Mouse (Mus musculus) macrophage (primary cell): ENCODE results near the gene Gm27021. TPM values are rescaled to one million over a fixed set of nuclear protein-coding genes. Genes with fewer than 3 reads are reported as not detected.

Source experiments
- H3K27ac ChIP-seq: fragments of 350-480 bp; formaldehyde crosslinking; 2 replicates; pipeline ENCODE4 v1.9.0; 2021
- H3K36me3 ChIP-seq: fragments of 350-480 bp; formaldehyde crosslinking; 2 replicates; pipeline ENCODE4 v1.9.0; 2021; ENCODE audit errors: inconsistent target
- H3K4me3 ChIP-seq: fragments of 350-480 bp; formaldehyde crosslinking; 2 replicates; pipeline ENCODE4 v1.9.0; 2021; ENCODE audit errors: inconsistent target
- H3K79me2 ChIP-seq: fragments of 350-480 bp; formaldehyde crosslinking; 2 replicates; pipeline ENCODE4 v1.9.0; 2021; ENCODE audit errors: inconsistent target
- WGBS: methylation state at CpG from one replicate; pipeline ENCODE4 v1.1.7; 2026; ENCODE audit warnings: inconsistent platforms; ENCODE audit not compliant: missing documents; 5-methylcytosine and 5-hydroxymethylcytosine counted together
- polyA plus RNA-seq: library from polyadenylated mRNA; stranded (reverse); fragments of 250-400 nt; gene quantifications from 3 replicates; pipeline ENCODE4 v1.2.4, GENCODE M21; 2018; ENCODE audit warnings: inconsistent platforms
- total RNA-seq, 78 experiments: library from RNA; depleted of rRNA; stranded (reverse); fragments of 250-400 nt; gene quantifications; 1 replicate in 9 of 78; 2 replicates in 24 of 78; 3 replicates in 43 of 78; 4 replicates in 2 of 78; pipeline ENCODE4 v1.2.4; 2018; ENCODE audit warnings: inconsistent platforms in 56 of 78

Gene Gm27021
- not detected for total RNA-seq (2018; cell fraction: chromatin; rRNA removed)
- total RNA-seq (2018; cell fraction: cytosol; rRNA removed), result 1 to 10 TPM in 7 of 26 experiments, under 1 TPM in 15, not detected in 4; 0.18 to 1.7 (median 0.68) TPM
- 1 to 10 TPM in 1 of 26 experiments, under 1 TPM in 1, not detected in 24; 0.89 to 1.1 TPM for total RNA-seq (2018; cell fraction: nucleus; rRNA removed)
- 0.76 to 0.96 TPM in 2 of 3 replicates, not detected in the other for polyA plus RNA-seq

- under 1% methylated on average over 92 of the region's 105 CpGs for WGBS
- peak within 1 kb of the TSS; percentile 39 for H3K27ac ChIP-seq
- peaks cover 89% of the 10 kb centered on the region for H3K79me2 ChIP-seq
- peaks cover 29% of the 10 kb centered on the region for H3K36me3 ChIP-seq
- H3K4me3 ChIP-seq, result peak within 1 kb of the TSS; percentile 74
Measured at GRCm38 (mm10) chr8:120667561-120668373, at the start of gene Gm27021, which contains the start of gene Cox4i1. Gene Gm27021, minus strand, starts transcription at chr8:120668079. Gene Cox4i1, plus strand, starts transcription at chr8:120668222.

GRCm38 (mm10) chr8:120715996-120716680, 48.3 kb upstream of the Gm27021 start:
- Histone ChIP-seq H3K27ac (peak overlapping the region; percentile 95), H3K79me2 (no peaks in the 10 kb centered on the region), H3K4me3 (no peak overlapping the region), H3K36me3 (no peaks in the 10 kb centered on the region)
- 58% methylated on average over 15 of the region's 15 CpGs for WGBS

GRCm38 (mm10) chr8:120715200-120715599, 47.3 kb upstream of the Gm27021 start:
- Histone ChIP-seq H3K4me3 (no peak overlapping the region), H3K79me2 (no peaks in the 10 kb centered on the region), H3K36me3 (no peaks in the 10 kb centered on the region), H3K27ac (peak overlapping the region; percentile 95)
- WGBS, result 18% methylated on average over 6 of the region's 6 CpGs

- Histone ChIP-seq H3K27ac (no peak overlapping the region), H3K36me3 (no peaks in the 10 kb centered on the region), H3K4me3 (no peak overlapping the region), H3K79me2 (no peaks in the 10 kb centered on the region)
- WGBS, result 33% methylated on average over 10 of the region's 10 CpGs
Measured at GRCm38 (mm10) chr8:120709176-120709575, 41.3 kb upstream of the Gm27021 start.

GRCm38 (mm10) chr8:120706193-120706592, 38.3 kb upstream of the Gm27021 start:
- no peaks in the 10 kb centered on the region for H3K79me2 ChIP-seq
- no peaks in the 10 kb centered on the region for H3K36me3 ChIP-seq
- no peak overlapping the region for H3K4me3 ChIP-seq
- H3K27ac ChIP-seq, result no peak overlapping the region
- WGBS, result 93% methylated on average over 3 of the region's 3 CpGs

GRCm38 (mm10) chr8:120705163-120705562, 37.3 kb upstream of the Gm27021 start:
- WGBS, result 89% methylated on average over 15 of the region's 15 CpGs
- Histone ChIP-seq H3K79me2 (no peaks in the 10 kb centered on the region), H3K4me3 (no peak overlapping the region), H3K27ac (no peak overlapping the region), H3K36me3 (no peaks in the 10 kb centered on the region)

GRCm38 (mm10) chr8:120704203-120704602, 36.3 kb upstream of the Gm27021 start:
- Histone ChIP-seq H3K4me3 (no peak overlapping the region), H3K36me3 (no peaks in the 10 kb centered on the region), H3K79me2 (no peaks in the 10 kb centered on the region), H3K27ac (no peak overlapping the region)
- 73% methylated on average over 9 of the region's 9 CpGs for WGBS

GRCm38 (mm10) chr8:120701758-120702465, 34.0 kb upstream of the Gm27021 start:
- no peak overlapping the region for H3K4me3 ChIP-seq
- 25% methylated on average over 19 of the region's 19 CpGs for WGBS

GRCm38 (mm10) chr8:120700053-120700452, 32.2 kb upstream of the Gm27021 start:
- Histone ChIP-seq H3K27ac (peak overlapping the region; percentile 98), H3K79me2 (no peaks in the 10 kb centered on the region), H3K36me3 (no peaks in the 10 kb centered on the region), H3K4me3 (no peak overlapping the region)
- 61% methylated on average over 4 of the region's 4 CpGs for WGBS

More at GRCm38 (mm10) chr8:120701758-120702465, 34.0 kb upstream of the Gm27021 start:
- Histone ChIP-seq H3K36me3 (no peaks in the 10 kb centered on the region), H3K27ac (peak overlapping the region; percentile 39), H3K79me2 (no peaks in the 10 kb centered on the region)

- WGBS, result 45% methylated on average over 2 of the region's 2 CpGs
- Histone ChIP-seq H3K4me3 (no peak overlapping the region), H3K79me2 (no peaks in the 10 kb centered on the region), H3K27ac (peak overlapping the region; percentile 98), H3K36me3 (no peaks in the 10 kb centered on the region)
Measured at GRCm38 (mm10) chr8:120699565-120699964, 31.7 kb upstream of the Gm27021 start.

GRCm38 (mm10) chr8:120699079-120699478, 31.2 kb upstream of the Gm27021 start:
- WGBS, result 81% methylated on average over 6 of the region's 6 CpGs
- Histone ChIP-seq H3K27ac (peak overlapping the region; percentile 98), H3K36me3 (no peaks in the 10 kb centered on the region), H3K4me3 (no peak overlapping the region), H3K79me2 (no peaks in the 10 kb centered on the region)

GRCm38 (mm10) chr8:120698426-120698825, 30.5 kb upstream of the Gm27021 start:
- no peak overlapping the region for H3K4me3 ChIP-seq
- 93% methylated on average over 7 of the region's 7 CpGs for WGBS
- H3K36me3 ChIP-seq, result no peaks in the 10 kb centered on the region
- no peaks in the 10 kb centered on the region for H3K79me2 ChIP-seq
- peak overlapping the region; percentile 98 for H3K27ac ChIP-seq

- Histone ChIP-seq H3K27ac (peak overlapping the region; percentile 98), H3K4me3 (no peak overlapping the region), H3K36me3 (no peaks in the 10 kb centered on the region), H3K79me2 (no peaks in the 10 kb centered on the region)
Measured at GRCm38 (mm10) chr8:120697979-120698272, 30.0 kb upstream of the Gm27021 start.

GRCm38 (mm10) chr8:120697154-120697978, 29.5 kb upstream of the Gm27021 start:
- H3K4me3 ChIP-seq, result no peak overlapping the region
- WGBS, result 4% methylated on average over 14 of the region's 17 CpGs
- H3K27ac ChIP-seq, result peak overlapping the region; percentile 98

More at GRCm38 (mm10) chr8:120697154-120697978, 29.5 kb upstream of the Gm27021 start:
- no peaks in the 10 kb centered on the region for H3K36me3 ChIP-seq
- H3K79me2 ChIP-seq, result no peaks in the 10 kb centered on the region
